Mouse (Mus musculus) small intestine, adult 2 months (tissue): Measurements from ENCODE around the gene Lnx1. TPM values are rescaled to one million over a fixed set of nuclear protein-coding genes. Genes with fewer than 3 reads are reported as not detected.

Experiments
- H3K27ac ChIP-seq: fragments of 200-500 bp; 2 replicates; pipeline ENCODE4 v1.5.1; 2012; ENCODE audit warnings: low read depth, low read length, control low read depth, inconsistent platforms; ENCODE audit not compliant: insufficient read depth
- H3K27me3 ChIP-seq: fragments of 200-500 bp; 2 replicates; pipeline ENCODE4 v1.6.1; 2012; ENCODE audit warnings: mild to moderate bottlenecking, moderate library complexity, low read length, inconsistent platforms; ENCODE audit not compliant: control insufficient read depth, insufficient read depth
- H3K36me3 ChIP-seq: fragments of 200-500 bp; 2 replicates; pipeline ENCODE4 v1.6.1; 2012; ENCODE audit warnings: mild to moderate bottlenecking, low read length, control low read depth, inconsistent platforms; ENCODE audit not compliant: control insufficient read depth, insufficient read depth
- H3K4me1 ChIP-seq: fragments of 200-500 bp; 2 replicates; pipeline ENCODE4 v1.6.1; 2012; ENCODE audit warnings: low read length, inconsistent platforms, mixed read lengths; ENCODE audit not compliant: control insufficient read depth, insufficient read depth, insufficient read length
- H3K4me3 ChIP-seq: fragments of 200-500 bp; 2 replicates; pipeline ENCODE4 v1.5.1; 2012; ENCODE audit warnings: low read depth, mild to moderate bottlenecking, control low read depth, inconsistent platforms, low read length, moderate library complexity
- CTCF ChIP-seq: fragments of 200-500 bp; IDR thresholded peaks from 2 replicates; pipeline ENCODE4 v1.5.1; 2012; ENCODE audit warnings: low read depth, mild to moderate bottlenecking, control low read depth, inconsistent platforms, low read length, moderate library complexity, mixed read lengths; ENCODE audit not compliant: insufficient replicate concordance, insufficient read length; ENCODE audit errors: extremely low read depth
- POLR2A ChIP-seq: fragments of 200-500 bp; IDR thresholded peaks from 2 replicates; pipeline ENCODE4 v1.6.1; 2012; ENCODE audit warnings: low read depth, mild to moderate bottlenecking, control low read depth, inconsistent platforms, low read length, moderate library complexity
- WGBS: fragments of 180-500 bp; shearing (Covaris S2); methylation state at CpG from one replicate; pipeline ENCODE4 v1.1.7; 2018; 5-methylcytosine and 5-hydroxymethylcytosine counted together
- polyA plus RNA-seq: library from polyadenylated mRNA; depleted of rRNA; stranded (reverse); fragments of >200 nt; gene quantifications from 2 replicates; pipeline ENCODE4 v1.2.3, GENCODE M21; 2012

Gene Lnx1
- polyA plus RNA-seq, 1 experiment = 21.1 TPM

DNA sequence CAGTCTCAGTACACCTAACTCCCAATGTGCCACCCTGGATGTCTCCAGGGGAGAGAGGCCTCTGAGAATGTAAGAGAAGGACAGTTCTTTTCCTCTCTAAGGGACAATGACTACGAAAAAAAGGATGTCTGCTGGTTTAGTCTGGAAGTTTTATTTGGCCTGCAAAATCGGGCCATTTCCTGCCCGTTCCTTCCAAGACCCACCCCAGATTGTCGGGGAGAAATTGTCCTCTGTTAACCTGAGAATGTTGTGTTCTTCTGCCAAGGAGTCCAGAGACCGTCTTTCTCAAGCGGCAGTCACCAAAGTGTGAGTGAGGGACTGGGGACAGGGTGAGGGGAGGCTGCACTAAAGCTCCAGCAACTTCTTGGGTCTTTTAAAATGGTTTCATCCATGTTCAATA, 32.8 kb downstream of the Lnx1 start:
- no peak overlapping the region for H3K27ac ChIP-seq
- no peaks in the 10 kb centered on the region for H3K4me1 ChIP-seq
- no peaks in the 10 kb centered on the region for H3K27me3 ChIP-seq
- TF ChIP-seq CTCF = no peak
- no peak for TF ChIP-seq POLR2A
- H3K4me3 ChIP-seq = no peak overlapping the region
- H3K36me3 ChIP-seq = peaks cover 9% of the 10 kb centered on the region; the same call in 1 of the 2 replicates
- WGBS = 77% methylated on average over 6 of the region's 6 CpGs

DNA sequence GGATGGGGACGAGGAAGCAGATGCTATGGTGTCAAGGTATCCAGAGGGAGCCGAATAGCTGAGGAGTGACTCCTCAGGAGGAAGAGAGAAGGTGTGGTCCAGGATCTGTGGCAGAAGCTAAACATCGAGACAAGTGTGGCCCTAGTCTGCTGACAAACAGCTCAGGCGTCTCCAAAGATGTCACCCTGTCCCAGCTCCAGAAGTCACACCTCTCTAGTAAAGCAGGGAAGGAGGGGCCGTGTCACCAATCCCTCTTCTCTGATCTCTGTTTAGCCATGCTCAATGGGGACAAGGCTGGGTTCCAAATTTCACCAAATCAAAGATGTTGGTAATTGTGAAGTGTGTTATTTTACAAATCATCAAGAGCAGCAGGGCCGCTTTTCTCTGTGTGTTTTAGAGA, 33.8 kb downstream of the Lnx1 start:
- TF ChIP-seq CTCF (no peak), POLR2A (no peak)
- Histone ChIP-seq H3K4me1 (no peaks in the 10 kb centered on the region), H3K27me3 (no peaks in the 10 kb centered on the region), H3K27ac (no peak overlapping the region), H3K36me3 (peaks cover 9% of the 10 kb centered on the region; the same call in 1 of the 2 replicates), H3K4me3 (no peak overlapping the region)
- 67% methylated on average over 6 of the region's 6 CpGs for WGBS

DNA sequence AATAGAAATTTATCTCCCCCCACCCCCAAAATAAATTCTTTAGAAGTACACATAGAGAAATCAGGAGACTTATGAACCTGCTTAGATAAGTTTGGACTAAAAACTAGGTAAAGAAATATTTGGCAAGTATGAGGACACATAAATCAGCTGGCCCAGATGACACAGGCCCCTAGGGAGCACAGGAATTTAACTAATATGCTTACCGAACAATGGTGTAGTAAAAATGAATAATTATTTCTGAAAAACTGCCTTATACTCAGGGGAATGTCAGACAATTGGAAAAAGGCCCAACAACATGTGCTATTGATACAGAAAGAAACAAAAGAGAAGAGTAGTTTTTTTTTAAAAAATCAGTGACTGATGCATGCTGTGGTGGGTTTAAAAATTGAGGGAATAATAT, 40.1 kb downstream of the Lnx1 start:
- Histone ChIP-seq H3K4me3 (no peak overlapping the region), H3K27ac (no peak overlapping the region), H3K36me3 (peaks cover 4% of the 10 kb centered on the region), H3K27me3 (no peaks in the 10 kb centered on the region), H3K4me1 (no peaks in the 10 kb centered on the region)
- TF ChIP-seq CTCF (no peak), POLR2A (no peak)
- WGBS = 79% methylated on average over 1 of the region's 1 CpGs

DNA sequence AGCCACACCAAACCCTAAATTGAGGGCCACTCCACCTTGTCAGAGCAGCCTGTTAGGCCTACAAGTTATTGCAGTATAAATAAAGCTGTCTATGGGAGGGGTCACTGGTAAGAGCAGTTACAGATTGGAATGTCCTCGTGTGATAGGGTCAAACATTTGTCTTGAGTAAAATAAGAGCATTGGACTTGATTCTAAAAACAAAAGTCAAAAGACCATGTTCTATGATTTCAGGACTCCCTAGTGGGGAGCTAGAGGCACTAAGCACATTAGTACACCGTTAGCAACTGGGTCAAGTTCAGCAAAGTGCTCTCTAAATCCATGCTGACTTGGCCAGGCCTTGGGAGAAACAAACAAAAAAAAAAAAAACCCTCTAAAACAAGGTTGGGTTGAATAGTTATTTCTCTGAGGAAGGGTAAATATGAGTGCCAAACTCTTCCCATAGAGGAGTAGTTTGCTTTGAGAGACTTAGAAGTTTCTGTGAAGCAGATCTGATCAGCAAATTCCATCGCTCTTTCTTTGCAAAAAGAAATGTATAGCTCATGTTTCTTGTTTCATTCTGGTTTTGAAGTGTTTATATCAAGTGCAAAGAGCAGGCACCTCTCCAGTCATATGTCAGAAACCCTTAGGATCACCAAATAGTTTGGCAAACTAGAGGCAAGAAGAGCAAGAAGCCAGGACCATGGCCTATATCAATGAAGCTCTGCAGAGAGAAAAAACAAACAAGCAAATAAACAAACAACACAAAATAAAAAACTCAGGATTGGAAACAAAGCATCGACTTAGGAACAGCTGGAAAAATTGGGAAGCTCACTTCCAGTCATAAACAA, 40.8 kb downstream of the Lnx1 start:
- TF ChIP-seq CTCF (no peak), POLR2A (no peak)
- no peak overlapping the region for H3K4me3 ChIP-seq
- no peaks in the 10 kb centered on the region for H3K4me1 ChIP-seq
- H3K36me3 ChIP-seq = peaks cover 4% of the 10 kb centered on the region
- H3K27me3 ChIP-seq = no peaks in the 10 kb centered on the region
- H3K27ac ChIP-seq = no peak overlapping the region
- WGBS = 70% methylated on average over 4 of the region's 4 CpGs

DNA sequence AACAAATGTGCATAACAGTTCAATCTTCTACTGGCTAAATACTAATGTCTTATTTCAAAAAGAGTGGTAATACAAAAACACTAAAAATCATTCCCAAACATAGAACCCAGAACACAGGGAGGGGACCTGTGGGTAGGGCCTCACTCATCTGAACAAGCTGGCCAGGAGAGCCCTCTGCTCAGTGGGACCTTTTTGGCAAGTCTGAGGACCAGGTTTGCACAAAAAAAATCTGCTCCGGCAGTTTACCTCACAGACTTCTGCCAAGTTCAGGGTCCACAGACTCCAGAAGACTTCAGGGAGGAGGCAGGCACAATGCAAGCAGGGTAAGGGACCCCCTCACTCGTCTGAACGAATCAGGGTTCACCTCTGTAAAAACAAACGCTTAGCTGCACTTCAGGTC, 42.9 kb downstream of the Lnx1 start:
- Histone ChIP-seq H3K4me1 (no peaks in the 10 kb centered on the region), H3K27ac (no peak overlapping the region), H3K4me3 (no peak overlapping the region), H3K36me3 (peaks cover 4% of the 10 kb centered on the region), H3K27me3 (no peaks in the 10 kb centered on the region)
- TF ChIP-seq CTCF (no peak), POLR2A (no peak)
- 81% methylated on average over 4 of the region's 4 CpGs for WGBS

DNA sequence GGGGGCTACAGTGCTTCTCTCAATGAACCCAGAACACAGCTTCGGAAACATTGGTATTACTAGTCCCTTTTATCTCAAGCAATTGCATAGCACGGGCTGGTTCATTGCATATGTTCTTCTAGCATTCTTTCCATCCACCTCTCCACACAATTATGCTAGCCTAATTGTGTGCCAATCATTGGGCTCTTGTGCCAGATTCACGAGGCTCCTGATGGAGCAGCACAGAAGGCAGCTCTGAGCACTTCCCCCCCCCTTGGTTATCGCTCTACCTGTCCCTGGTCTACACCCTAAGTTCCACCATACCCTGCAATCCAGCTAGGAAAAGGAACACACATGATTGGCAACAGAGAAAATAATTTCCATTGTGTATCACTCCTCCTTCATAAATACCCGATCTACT, 43.4 kb downstream of the Lnx1 start:
- no peak overlapping the region for H3K27ac ChIP-seq
- TF ChIP-seq POLR2A (no peak), CTCF (no peak)
- H3K36me3 ChIP-seq = peaks cover 5% of the 10 kb centered on the region; the same call in 1 of the 2 replicates
- H3K27me3 ChIP-seq = no peaks in the 10 kb centered on the region
- no peak overlapping the region for H3K4me3 ChIP-seq
- 89% methylated on average over 5 of the region's 5 CpGs for WGBS
- H3K4me1 ChIP-seq = no peaks in the 10 kb centered on the region

DNA sequence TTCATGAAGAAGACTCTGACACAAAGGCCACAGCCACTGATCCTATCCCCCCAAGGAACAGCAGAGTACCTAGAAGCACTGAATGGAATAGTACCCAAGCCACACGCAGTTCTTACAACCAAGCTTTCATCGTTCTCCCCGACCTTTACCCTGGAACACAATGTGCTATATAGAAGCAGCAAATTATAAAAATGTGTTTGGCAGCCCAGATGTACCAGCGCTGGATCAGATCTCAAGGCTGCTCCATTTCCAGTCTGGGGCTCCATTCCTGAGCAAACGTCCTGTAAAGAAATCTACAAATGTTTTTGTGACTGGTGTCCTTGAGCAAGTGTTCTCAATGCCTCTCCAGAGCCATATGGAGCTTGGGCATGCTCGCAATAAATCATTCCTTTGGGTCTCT, 44.8 kb downstream of the Lnx1 start:
- no peak overlapping the region for H3K4me3 ChIP-seq
- no peaks in the 10 kb centered on the region for H3K4me1 ChIP-seq
- WGBS = 81% methylated on average over 6 of the region's 6 CpGs
- H3K36me3 ChIP-seq = peaks cover 5% of the 10 kb centered on the region; the same call in 1 of the 2 replicates
- no peaks in the 10 kb centered on the region for H3K27me3 ChIP-seq
- TF ChIP-seq POLR2A = no peak
- no peak for TF ChIP-seq CTCF
- H3K27ac ChIP-seq = no peak overlapping the region

DNA sequence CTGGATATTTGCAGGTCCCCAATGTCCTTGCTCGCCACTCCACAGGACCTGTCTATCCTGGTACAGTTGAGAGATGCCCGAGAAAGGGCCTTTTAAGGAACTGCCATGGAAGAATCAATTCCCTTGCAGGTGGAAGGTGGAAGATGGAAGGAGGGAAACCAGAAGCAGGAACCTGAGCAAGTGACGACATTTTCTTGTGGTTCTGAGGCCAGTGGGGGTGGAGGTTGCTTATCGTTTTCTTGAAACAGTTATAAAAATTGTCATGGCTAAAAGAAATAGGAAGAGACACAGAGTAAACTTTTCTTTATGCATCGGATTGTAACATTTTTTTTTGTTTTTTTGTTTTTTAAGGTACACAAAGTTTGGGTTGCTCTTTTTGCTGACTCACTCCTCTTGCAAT, 46.3 kb downstream of the Lnx1 start:
- Histone ChIP-seq H3K36me3 (peaks cover 5% of the 10 kb centered on the region; the same call in 1 of the 2 replicates), H3K27ac (no peak overlapping the region), H3K4me3 (no peak overlapping the region), H3K27me3 (no peaks in the 10 kb centered on the region), H3K4me1 (no peaks in the 10 kb centered on the region)
- TF ChIP-seq POLR2A (no peak), CTCF (no peak)
- 85% methylated on average over 5 of the region's 5 CpGs for WGBS
